Mouse (Mus musculus): ENCODE results near the gene Tppp2. TPM values are rescaled to one million over a fixed set of nuclear protein-coding genes. Genes with fewer than 3 reads are reported as not detected.

The Tppp2 gene
- total RNA-seq, 2 experiments from 2014 or later = not detected

GRCm38 (mm10) chr14:51940944-51941560 lies 22.8 kb downstream of the Tppp2 start:
- DNase-seq = peak; percentile 19 to 36
- intact Hi-C loops (cut with DNase I) = no loop called here

DNA sequence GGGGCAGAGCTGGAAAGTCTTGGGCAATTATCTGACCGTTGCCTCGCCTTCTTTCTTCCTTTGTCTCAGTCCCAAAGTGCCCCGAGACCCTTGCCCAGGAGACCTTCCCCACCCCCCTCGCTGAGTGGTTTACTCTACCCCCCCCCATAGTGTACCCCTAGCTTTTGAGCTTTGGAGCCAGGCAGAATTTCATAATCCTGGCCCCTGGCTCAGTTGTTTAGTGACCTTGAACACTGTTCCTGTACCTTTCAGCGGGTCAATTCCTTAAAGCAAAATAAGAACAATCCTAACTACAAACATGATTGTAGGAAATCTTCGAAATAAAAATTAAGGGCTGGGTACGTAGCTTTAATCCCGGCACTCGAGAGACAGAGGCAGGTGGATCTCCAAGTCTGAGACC lies 23.4 kb downstream of the Tppp2 start:
- no peak for DNase-seq
- intact Hi-C loops (cut with DNase I) = no loop called here

DNA sequence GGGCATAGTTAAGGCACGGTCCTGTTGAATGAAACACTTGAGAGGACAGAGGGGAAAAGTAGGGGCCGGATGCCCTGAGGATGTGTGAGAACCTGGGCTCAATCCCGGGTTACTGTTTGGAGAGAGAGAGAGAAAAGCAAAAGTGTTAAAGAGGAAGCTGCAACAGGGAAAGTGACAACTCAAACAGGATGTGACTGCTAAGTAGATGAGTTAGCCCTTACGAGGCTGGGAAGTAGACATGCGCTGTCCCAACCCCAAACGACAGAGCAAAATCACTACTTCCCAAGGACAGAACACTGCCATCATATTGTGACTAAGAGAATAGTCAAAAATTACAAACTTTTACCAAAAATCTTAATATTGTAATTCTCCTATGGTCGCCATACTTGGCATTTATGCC lies 24.0 kb downstream of the Tppp2 start:
- DNase-seq = no peak
- intact Hi-C loops (cut with DNase I) = no loop called here

GRCm38 (mm10) chr14:51943336-51943735 lies 25.1 kb downstream of the Tppp2 start:
- no peak for DNase-seq
- intact Hi-C loops (cut with DNase I) = no loop called here

- no peak for DNase-seq
- intact Hi-C loops (cut with DNase I) = no loop called here
These were observed 42.1 kb downstream of the Tppp2 start for GRCm38 (mm10) chr14:51960316-51960715.

DNA sequence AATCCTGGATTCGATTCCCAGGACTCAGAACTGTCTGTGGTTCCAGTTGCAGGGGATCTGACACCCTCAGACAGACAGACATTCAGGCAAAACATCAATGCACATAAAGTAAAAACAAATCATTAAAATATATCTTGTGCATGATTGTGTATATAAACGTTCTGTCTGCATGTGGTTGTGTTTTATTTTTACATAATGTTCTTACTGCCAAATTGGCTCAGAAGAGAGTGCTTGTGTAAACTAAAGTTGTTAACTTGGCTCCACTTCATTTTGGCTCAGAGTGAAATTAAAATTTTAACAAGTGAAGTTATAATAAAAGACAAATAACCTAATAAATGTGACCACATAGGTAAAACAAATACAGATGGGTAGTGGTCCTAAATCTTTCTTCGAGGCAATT lies 49.2 kb downstream of the Tppp2 start:
- DNase-seq = no peak
- intact Hi-C loops (cut with DNase I) = no loop called here

Other genes starting within 250 kb of the Tppp2 start
- gene Gm17079, start 223.0 kb upstream of the Tppp2 start, total RNA-seq (2021) = not detected
- not detected for gene Gm5800, start 201.2 kb upstream of the Tppp2 start, total RNA-seq (2021)
- gene Ang4, start 144.8 kb upstream of the Tppp2 start, total RNA-seq (2021) = not detected
- gene AY358078, start 118.4 kb upstream of the Tppp2 start, total RNA-seq (2021) = not detected
- gene Ear6, start 64.7 kb upstream of the Tppp2 start, total RNA-seq (2021) = not detected
- 10 to 100 TPM; 19.2 to 28.5 TPM for gene Mettl17, start 33.6 kb upstream of the Tppp2 start, total RNA-seq (2021)
- under 1 TPM; 0.12 to 0.29 TPM for gene Slc39a2, start 25.5 kb upstream of the Tppp2 start, total RNA-seq (2021)
- 100 to 1,000 TPM; 712 to 721 TPM for gene Ndrg2, start 4.3 kb upstream of the Tppp2 start, total RNA-seq (2021)
- not detected for gene Rnase13, start 4.3 kb downstream of the Tppp2 start, total RNA-seq (2021)
- gene Arhgef40, start 66.3 kb downstream of the Tppp2 start, total RNA-seq (2021) = 10 to 100 TPM; 52.7 to 57.9 TPM
- gene Tmem253, start 97.2 kb downstream of the Tppp2 start, total RNA-seq (2021) = 1 to 10 TPM in 1 of 2 experiments, under 1 TPM in 1; 0.82 to 1.7 TPM
- 10 to 100 TPM; 33.8 to 38.0 TPM for gene Zfp219, start 102.3 kb downstream of the Tppp2 start, total RNA-seq (2021)
- not detected for gene Olfr221, start 124.0 kb downstream of the Tppp2 start, total RNA-seq (2021)
- gene Hnrnpc, start 185.6 kb downstream of the Tppp2 start, total RNA-seq (2021) = 100 to 1,000 TPM; 145 to 165 TPM
- under 1 TPM; 0.45 to 0.97 TPM for gene Rpgrip1, start 192.3 kb downstream of the Tppp2 start, total RNA-seq (2021)